ENCODE assay signal across 20 mouse cellular contexts in genomic region chr2:112966807-112967625, GRCm38 (mm10).
DNase-seq lines count a peak whose midpoint lies in the region; ATAC-seq and TF ChIP-seq lines count a peak whose summit lies in the region.
"Had no signal": no experiment of that assay in that cellular context is flagged by ENCODE, and none has a peak within 500 bp of the region (broad histone marks: within the 10 kb centered on the region; RNA-seq: fewer than 3 reads in every experiment).

No protein-coding gene starts in this region.

- WGBS in forebrain, postnatal 0 days = 71% methylated on average over 14 of the region's 14 CpGs
- 88% methylated on average over 14 of the region's 14 CpGs for WGBS in forebrain, embryonic 10.5 days
- 59% methylated on average over 14 of the region's 14 CpGs for WGBS in hindbrain, embryonic 14.5 days
- WGBS in midbrain, embryonic 16.5 days = 62% methylated on average over 14 of the region's 14 CpGs

- H3K9me3 ChIP-seq in forebrain, postnatal 0 days (ENCODE audit: low read length) = no peaks in the 10 kb centered on the region
- no peaks in the 10 kb centered on the region for H3K9me3 ChIP-seq in forebrain, embryonic 10.5 days
- H3K9me3 ChIP-seq in hindbrain, embryonic 14.5 days (ENCODE audit: control insufficient read depth, low read length) = no peaks in the 10 kb centered on the region
- no peaks in the 10 kb centered on the region for H3K9me3 ChIP-seq in midbrain, embryonic 16.5 days (replicated peaks; ENCODE audit: control insufficient read depth, low read length, poor library complexity, severe bottlenecking)
- H3K9me3 ChIP-seq: embryonic facial prominence, embryonic 13.5 days; heart, embryonic 15.5 days; limb, embryonic 10.5 days had no signal

- H3K9ac ChIP-seq in forebrain, postnatal 0 days = no peak overlapping the region
- no peak overlapping the region for H3K9ac ChIP-seq in hindbrain, embryonic 14.5 days
- H3K9ac ChIP-seq in midbrain, embryonic 16.5 days (ENCODE audit: low read depth, low read length) = no peak overlapping the region
- H3K9ac ChIP-seq: embryonic facial prominence, embryonic 13.5 days; heart, embryonic 15.5 days had no signal

- no peaks in the 10 kb centered on the region for H3K36me3 ChIP-seq in forebrain, postnatal 0 days (ENCODE audit: insufficient read depth)
- H3K36me3 ChIP-seq in forebrain, embryonic 10.5 days (replicated peaks) = no peaks in the 10 kb centered on the region
- H3K36me3 ChIP-seq in hindbrain, embryonic 14.5 days (replicated peaks; ENCODE audit: control insufficient read depth, insufficient read depth) = no peaks in the 10 kb centered on the region
- no peaks in the 10 kb centered on the region for H3K36me3 ChIP-seq in midbrain, embryonic 16.5 days (ENCODE audit: control insufficient read depth, insufficient read depth, low read length)
- H3K36me3 ChIP-seq: embryonic facial prominence, embryonic 13.5 days; heart, embryonic 15.5 days; limb, embryonic 10.5 days had no signal

- H3K27me3 ChIP-seq in forebrain, postnatal 0 days (ENCODE audit: insufficient read depth, low read length) = no peaks in the 10 kb centered on the region
- no peaks in the 10 kb centered on the region for H3K27me3 ChIP-seq in forebrain, embryonic 10.5 days (ENCODE audit: poor library complexity, severe bottlenecking)
- H3K27me3 ChIP-seq in hindbrain, embryonic 14.5 days (ENCODE audit: control insufficient read depth, insufficient read depth, low read length) = no peaks in the 10 kb centered on the region
- no peaks in the 10 kb centered on the region for H3K27me3 ChIP-seq in midbrain, embryonic 16.5 days (ENCODE audit: control insufficient read depth, insufficient read depth, low read depth, low read length)
- H3K27me3 ChIP-seq: embryonic facial prominence, embryonic 13.5 days; heart, embryonic 15.5 days had no signal

- intact Hi-C loops in heart, postnatal 14 days (cut with DNase I) = no loop called here

- no peak for DNase-seq in forebrain, postnatal 0 days
- no peak for DNase-seq in forebrain, embryonic 10.5 days (ENCODE audit: extremely low spot score, low spot score)
- DNase-seq in brain, embryonic 14.5 days (ENCODE audit: low read depth) = peak; percentile 28
- no peak for DNase-seq in hindbrain, embryonic 14.5 days (ENCODE audit: low spot score)
- DNase-seq in heart, postnatal 4 days = no peak
- DNase-seq in heart, postnatal 14 days = no peak
- DNase-seq: B cell, adult 2 months; cerebellum, adult 9-10 months; gastrocnemius, postnatal 25 days; kidney, adult 2 months; kidney, postnatal 10 days; lung, adult 18-20 months; lung, postnatal 14 days; thymus, postnatal 14 days had no signal

- H3K4me2 ChIP-seq in forebrain, postnatal 0 days (ENCODE audit: low read depth) = no peak overlapping the region
- H3K4me2 ChIP-seq in hindbrain, embryonic 14.5 days (replicated peaks) = no peak overlapping the region
- H3K4me2 ChIP-seq in midbrain, embryonic 16.5 days (ENCODE audit: low read length) = no peak overlapping the region
- H3K4me2 ChIP-seq: embryonic facial prominence, embryonic 13.5 days; heart, embryonic 15.5 days had no signal

- 0 out of 2 replicates have a peak, but pooled peaks have one; percentile 27 for ATAC-seq in forebrain, postnatal 0 days
- peak; percentile 43; the same call in 1 of the 2 replicates for ATAC-seq in hindbrain, embryonic 14.5 days (ENCODE audit: low FRiP score)
- ATAC-seq in midbrain, embryonic 16.5 days = peak; percentile 53; the same call in 1 of the 2 replicates
- ATAC-seq in granulocyte monocyte progenitor cell, adult 5-6 weeks (replicated peaks; ENCODE audit: poor library complexity, severe bottlenecking) = no peak

- no peak overlapping the region for H3K4me3 ChIP-seq in forebrain, postnatal 0 days (ENCODE audit: low read depth, low read length)
- H3K4me3 ChIP-seq in forebrain, embryonic 10.5 days = no peak overlapping the region
- H3K4me3 ChIP-seq in hindbrain, embryonic 14.5 days (replicated peaks; ENCODE audit: low read length) = no peak overlapping the region
- H3K4me3 ChIP-seq in midbrain, embryonic 16.5 days (ENCODE audit: low read depth, low read length) = no peak overlapping the region
- H3K4me3 ChIP-seq: embryonic facial prominence, embryonic 13.5 days; heart, embryonic 15.5 days; left cerebral cortex, adult 2 months; limb, embryonic 10.5 days had no signal

- no peaks in the 10 kb centered on the region for H3K4me1 ChIP-seq in forebrain, postnatal 0 days (ENCODE audit: insufficient read depth)
- H3K4me1 ChIP-seq in forebrain, embryonic 10.5 days = no peaks in the 10 kb centered on the region
- H3K4me1 ChIP-seq in hindbrain, embryonic 14.5 days (replicated peaks; ENCODE audit: control insufficient read depth, insufficient read depth, low read length) = no peaks in the 10 kb centered on the region
- H3K4me1 ChIP-seq in midbrain, embryonic 16.5 days (ENCODE audit: control insufficient read depth, insufficient read depth, low read length) = peaks cover 2% of the 10 kb centered on the region
- H3K4me1 ChIP-seq: embryonic facial prominence, embryonic 13.5 days; heart, embryonic 15.5 days; limb, embryonic 10.5 days had no signal

- TF ChIP-seq CTCF in forebrain, postnatal 0 days (IDR thresholded peaks at IDR 0.05; ENCODE audit: low read depth) = no peak
- TF ChIP-seq CTCF in brain, embryonic 14.5 days (IDR thresholded peaks at IDR 0.05; ENCODE audit: borderline replicate concordance, extremely low read depth, insufficient read depth, insufficient read length) = no peak

- TF ChIP-seq POLR2A in brain, embryonic 14.5 days (IDR thresholded peaks at IDR 0.05; ENCODE audit: borderline replicate concordance, extremely low read depth, insufficient read depth, insufficient read length, poor library complexity, severe bottlenecking) = no peak

- no peak overlapping the region for H3K27ac ChIP-seq in forebrain, postnatal 0 days (ENCODE audit: low read depth, low read length)
- H3K27ac ChIP-seq in forebrain, embryonic 10.5 days = no peak overlapping the region
- H3K27ac ChIP-seq in hindbrain, embryonic 14.5 days = no peak overlapping the region
- no peak overlapping the region for H3K27ac ChIP-seq in midbrain, embryonic 16.5 days (ENCODE audit: low read length)
- H3K27ac ChIP-seq: embryonic facial prominence, embryonic 13.5 days; heart, embryonic 15.5 days; left cerebral cortex, adult 2 months; limb, embryonic 10.5 days had no signal
